Mouse (Mus musculus) G1E (cell line): ENCODE measurements at regions not wholly inside any gene's neighbourhood (a gene's known extent, or its start where the extent isn't known, plus 50 kb on each side); places are given as distances from the start of the nearest gene placed in this dataset.

Source experiments
- ATAC-seq: 2 replicates; pipeline ENCODE4 v1.8.0; 2016; ENCODE audit warnings: mild to moderate bottlenecking; ENCODE audit not compliant: insufficient number of reproducible peaks, poor library complexity, low FRiP score, severe bottlenecking; ENCODE audit errors: extremely low read depth
- DNase-seq: peaks from one replicate; pipeline ENCODE4 v3.0.0; 2012; ENCODE audit warnings: low spot score
- H3K27me3 ChIP-seq: 2 replicates; pipeline ENCODE4 v1.6.1; 2012; ENCODE audit warnings: mild to moderate bottlenecking, low read length, inconsistent platforms; ENCODE audit not compliant: insufficient read depth
- H3K36me3 ChIP-seq: replicated peaks from 2 replicates; pipeline ENCODE3; 2012; ENCODE audit warnings: mild to moderate bottlenecking, inconsistent platforms
- H3K4me1 ChIP-seq: 2 replicates; pipeline ENCODE4 v1.6.1; 2012; ENCODE audit warnings: low read depth, low read length, inconsistent platforms, mixed read lengths; ENCODE audit not compliant: insufficient read depth
- H3K4me3 ChIP-seq: 2 replicates; pipeline ENCODE4 v1.5.1; 2012; ENCODE audit warnings: low read depth, mild to moderate bottlenecking, inconsistent platforms, low read length, moderate library complexity, mixed read lengths
- H3K9me3 ChIP-seq: replicated peaks from 2 replicates; pipeline ENCODE4 v1.6.1; 2012; ENCODE audit warnings: inconsistent platforms
- CTCF ChIP-seq: IDR thresholded peaks from 2 replicates; pipeline ENCODE4 v1.5.1; 2012; ENCODE audit warnings: low read depth, low read length, inconsistent platforms, mixed read lengths
- GATA1 ChIP-seq: IDR thresholded peaks from 2 replicates; pipeline ENCODE4 v1.6.1; 2012; ENCODE audit warnings: borderline replicate concordance, low read length, inconsistent platforms, mixed read lengths
- GATA2 ChIP-seq: IDR thresholded peaks from 2 replicates; pipeline ENCODE4 v1.6.1; 2012; ENCODE audit warnings: low read depth, low read length, inconsistent platforms, borderline replicate concordance
- POLR2AphosphoS5 ChIP-seq: IDR thresholded peaks from 2 replicates; pipeline ENCODE4 v1.6.1; 2012; ENCODE audit warnings: low read depth, low read length, inconsistent platforms; ENCODE audit not compliant: insufficient replicate concordance
- TAL1 ChIP-seq: conservative IDR thresholded peaks from 2 replicates; pipeline ENCODE4 v1.6.1; 2012; ENCODE audit warnings: low read depth, low read length, inconsistent platforms, mixed read lengths

GRCm38 (mm10) chr15:19863979-19864378 is 585.1 kb upstream of the Cdh12 start:
- no peaks in the 10 kb centered on the region for H3K27me3 ChIP-seq
- ATAC-seq (no peak), DNase-seq (no peak)
- H3K9me3 ChIP-seq, result no peaks in the 10 kb centered on the region
- TF ChIP-seq GATA1 (no peak), TAL1 (no peak), CTCF (no peak), POLR2AphosphoS5 (no peak), GATA2 (no peak)
- H3K36me3 ChIP-seq, result no peaks in the 10 kb centered on the region
- H3K4me3 ChIP-seq, result no peak overlapping the region
- no peaks in the 10 kb centered on the region for H3K4me1 ChIP-seq

DNA sequence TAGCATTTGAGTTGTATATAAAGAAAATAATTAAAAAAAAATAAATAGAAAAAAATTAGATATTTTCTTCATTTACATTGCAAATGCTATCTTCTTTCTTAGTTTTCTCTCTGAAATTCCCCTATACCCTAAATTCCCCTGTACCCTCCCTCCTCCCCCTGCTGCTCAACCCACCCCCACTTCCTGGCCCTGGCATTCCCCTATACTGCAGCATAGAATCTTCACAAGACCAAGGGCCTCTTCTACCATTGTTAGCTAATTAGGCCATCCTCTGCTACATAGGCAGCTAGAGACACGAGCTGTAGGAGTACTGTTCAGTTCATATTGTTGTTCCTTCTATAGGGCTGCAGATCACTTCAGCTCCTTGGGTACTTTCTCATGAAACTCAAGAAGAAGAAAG is 582.5 kb upstream of the Cdh12 start:
- no peak for DNase-seq
- no peak for TF ChIP-seq CTCF
- Histone ChIP-seq H3K27me3 (no peaks in the 10 kb centered on the region), H3K9me3 (no peaks in the 10 kb centered on the region), H3K4me1 (no peaks in the 10 kb centered on the region), H3K4me3 (no peak overlapping the region), H3K36me3 (no peaks in the 10 kb centered on the region)
- ATAC-seq, result no peak

GRCm38 (mm10) chr15:19869041-19869440 is 580.0 kb upstream of the Cdh12 start:
- H3K36me3 ChIP-seq, result no peaks in the 10 kb centered on the region
- no peaks in the 10 kb centered on the region for H3K4me1 ChIP-seq
- no peak for TF ChIP-seq POLR2AphosphoS5
- no peak for TF ChIP-seq TAL1
- TF ChIP-seq GATA1, result no peak
- no peak for TF ChIP-seq CTCF
- TF ChIP-seq GATA2, result no peak
- DNase-seq (no peak), ATAC-seq (peak; percentile 49; the same call in 1 of the 2 replicates)
- H3K4me3 ChIP-seq, result no peak overlapping the region
- H3K9me3 ChIP-seq, result no peaks in the 10 kb centered on the region
- H3K27me3 ChIP-seq, result no peaks in the 10 kb centered on the region

GRCm38 (mm10) chr15:19872611-19873010 is 576.5 kb upstream of the Cdh12 start:
- no peak for ATAC-seq
- no peak for DNase-seq
- TF ChIP-seq CTCF (no peak), GATA2 (no peak), POLR2AphosphoS5 (no peak), GATA1 (no peak), TAL1 (no peak)
- H3K4me1 ChIP-seq, result no peaks in the 10 kb centered on the region
- H3K27me3 ChIP-seq, result no peaks in the 10 kb centered on the region
- H3K4me3 ChIP-seq, result no peak overlapping the region
- H3K36me3 ChIP-seq, result no peaks in the 10 kb centered on the region
- no peaks in the 10 kb centered on the region for H3K9me3 ChIP-seq
